Mouse (Mus musculus): Measurements from ENCODE around the gene Rom1. TPM values are rescaled to one million over a fixed set of nuclear protein-coding genes. Genes with fewer than 3 reads are reported as not detected.

The Rom1 gene
- polyA plus RNA-seq, 1 experiment from 2014 or later, result 1.7 TPM

DNA sequence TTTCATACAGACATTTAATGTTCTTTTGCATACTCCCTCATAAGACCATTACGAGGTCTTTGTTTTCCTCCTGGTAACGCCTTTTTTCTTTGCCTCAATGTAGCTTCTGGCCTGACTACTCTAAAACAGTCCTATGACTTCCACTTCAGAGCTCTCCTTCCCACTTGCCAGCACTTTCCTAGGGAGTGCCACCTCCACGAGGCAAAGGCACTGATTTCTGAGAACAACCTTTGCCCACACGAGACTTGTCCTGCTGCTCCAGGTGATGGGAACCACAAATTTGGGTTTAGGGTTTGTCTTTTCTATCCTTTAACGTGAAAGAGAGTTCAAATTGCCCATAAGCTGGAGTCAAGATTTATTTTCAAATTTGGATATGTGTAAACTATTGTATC is 37.0 kb upstream of the Rom1 start:
- DNase-seq (ENCODE audit: low spot score) (no peak), ATAC-seq (replicated peaks; ENCODE audit: low FRiP score) (no peak)
- H3K27me3 ChIP-seq (ENCODE audit: control insufficient read depth, insufficient read depth, low read length), result no peaks in the 10 kb centered on the region
- peaks cover 30% of the 10 kb centered on the region; the same call in 1 of the 2 replicates for H3K36me3 ChIP-seq (ENCODE audit: control insufficient read depth, insufficient read depth, low read length)
- 43% methylated on average over 5 of the region's 5 CpGs for WGBS
- peak overlapping the region; percentile 52 for H3K9ac ChIP-seq (ENCODE audit: low read length)
- peak overlapping the region; percentile 84 for H3K4me3 ChIP-seq (ENCODE audit: low read depth, low read length)
- H3K27ac ChIP-seq (ENCODE audit: low read depth, low read length), result peak overlapping the region; percentile 58
- H3K4me2 ChIP-seq (ENCODE audit: low read depth, low read length, severe bottlenecking), result peak overlapping the region; percentile 64
- H3K9me3 ChIP-seq (ENCODE audit: control insufficient read depth, low read length), result no peaks in the 10 kb centered on the region
- peaks cover 2% of the 10 kb centered on the region; the same call in 1 of the 2 replicates for H3K4me1 ChIP-seq (replicated peaks; ENCODE audit: control insufficient read depth, insufficient read depth, low read length)

DNA sequence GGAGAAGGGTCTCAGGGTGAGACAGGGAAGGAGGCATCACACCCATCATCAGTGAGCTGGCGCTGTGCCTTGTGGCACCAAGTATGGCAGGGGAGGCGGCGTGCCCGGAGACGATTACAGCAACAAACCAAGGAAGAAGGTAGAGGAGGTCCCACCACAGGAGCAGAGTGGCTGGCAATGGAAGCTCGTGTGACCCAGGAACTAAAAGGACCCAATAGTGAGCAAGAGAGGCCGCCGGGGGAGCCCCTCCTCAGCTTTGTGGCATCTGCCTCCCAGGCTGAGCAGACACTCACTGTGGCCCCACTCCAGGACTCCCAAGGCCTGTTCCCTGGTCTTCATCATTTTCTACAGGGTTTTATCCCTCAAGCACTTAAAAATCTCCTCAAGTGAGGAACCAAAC is 36.6 kb upstream of the Rom1 start:
- Histone ChIP-seq H3K4me1 (replicated peaks; ENCODE audit: control insufficient read depth, insufficient read depth, low read length) (peaks cover 2% of the 10 kb centered on the region; the same call in 1 of the 2 replicates), H3K4me2 (ENCODE audit: low read depth, low read length, severe bottlenecking) (peak overlapping the region; percentile 64; the same call in 1 of the 2 replicates), H3K27me3 (ENCODE audit: control insufficient read depth, insufficient read depth, low read length) (no peaks in the 10 kb centered on the region), H3K9me3 (ENCODE audit: control insufficient read depth, low read length) (no peaks in the 10 kb centered on the region), H3K27ac (ENCODE audit: low read depth, low read length) (peak overlapping the region; percentile 58; the same call in 1 of the 2 replicates), H3K9ac (ENCODE audit: low read length) (peak overlapping the region; percentile 52), H3K4me3 (ENCODE audit: low read depth, low read length) (peak overlapping the region; percentile 84; the same call in 1 of the 2 replicates), H3K36me3 (ENCODE audit: control insufficient read depth, insufficient read depth, low read length) (peaks cover 27% of the 10 kb centered on the region; the same call in 1 of the 2 replicates)
- ATAC-seq (replicated peaks; ENCODE audit: low FRiP score) (no peak), DNase-seq (ENCODE audit: low spot score) (no peak)
- WGBS, result 81% methylated on average over 8 of the region's 8 CpGs

GRCm38 (mm10) chr19:8965075-8965474 is 35.9 kb upstream of the Rom1 start:
- Histone ChIP-seq H3K36me3 (ENCODE audit: control insufficient read depth, insufficient read depth, low read length) (peaks cover 20% of the 10 kb centered on the region; the same call in 1 of the 2 replicates), H3K9ac (ENCODE audit: low read length) (no peak overlapping the region), H3K4me2 (ENCODE audit: low read depth, low read length, severe bottlenecking) (no peak overlapping the region), H3K4me3 (ENCODE audit: low read depth, low read length) (no peak overlapping the region), H3K9me3 (ENCODE audit: control insufficient read depth, low read length) (no peaks in the 10 kb centered on the region), H3K27me3 (ENCODE audit: control insufficient read depth, insufficient read depth, low read length) (no peaks in the 10 kb centered on the region), H3K27ac (ENCODE audit: low read depth, low read length) (no peak overlapping the region), H3K4me1 (replicated peaks; ENCODE audit: control insufficient read depth, insufficient read depth, low read length) (peaks cover 2% of the 10 kb centered on the region; the same call in 1 of the 2 replicates)
- DNase-seq (ENCODE audit: low spot score) (no peak), ATAC-seq (replicated peaks; ENCODE audit: low FRiP score) (no peak)
- WGBS, result 87% methylated on average over 11 of the region's 11 CpGs

DNA sequence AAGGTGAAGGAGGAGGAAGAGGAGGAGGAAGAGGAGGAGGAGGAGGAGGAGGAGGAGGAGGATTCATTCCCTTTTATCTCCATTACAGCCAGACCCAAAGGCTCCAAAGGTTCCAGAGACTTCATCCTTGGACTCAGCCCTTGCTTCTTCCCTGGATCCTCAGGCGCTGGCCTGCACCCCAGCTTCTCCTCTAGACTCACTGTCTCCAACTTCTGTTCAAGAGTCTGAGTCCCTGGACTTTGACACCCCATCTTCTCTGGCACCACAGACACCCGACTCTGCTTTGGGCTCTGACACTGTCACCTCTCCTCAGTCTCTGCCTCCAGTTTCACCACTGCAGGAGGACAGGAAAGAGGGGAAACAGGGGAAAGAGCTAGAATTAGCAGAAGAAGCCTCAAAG is 33.1 kb upstream of the Rom1 start:
- ATAC-seq (replicated peaks; ENCODE audit: low FRiP score), result no peak
- peaks cover 2% of the 10 kb centered on the region; the same call in 1 of the 2 replicates for H3K4me1 ChIP-seq (replicated peaks; ENCODE audit: control insufficient read depth, insufficient read depth, low read length)
- no peaks in the 10 kb centered on the region for H3K9me3 ChIP-seq (ENCODE audit: control insufficient read depth, low read length)
- no peak overlapping the region for H3K4me3 ChIP-seq (ENCODE audit: low read depth, low read length)
- DNase-seq (ENCODE audit: low spot score), result no peak
- H3K9ac ChIP-seq (ENCODE audit: low read length), result no peak overlapping the region
- H3K36me3 ChIP-seq (ENCODE audit: control insufficient read depth, insufficient read depth, low read length), result peaks cover 13% of the 10 kb centered on the region; the same call in 1 of the 2 replicates
- H3K4me2 ChIP-seq (ENCODE audit: low read depth, low read length, severe bottlenecking), result no peak overlapping the region
- H3K27ac ChIP-seq (ENCODE audit: low read depth, low read length), result no peak overlapping the region
- WGBS, result 89% methylated on average over 2 of the region's 2 CpGs
- no peaks in the 10 kb centered on the region for H3K27me3 ChIP-seq (ENCODE audit: control insufficient read depth, insufficient read depth, low read length)

DNA sequence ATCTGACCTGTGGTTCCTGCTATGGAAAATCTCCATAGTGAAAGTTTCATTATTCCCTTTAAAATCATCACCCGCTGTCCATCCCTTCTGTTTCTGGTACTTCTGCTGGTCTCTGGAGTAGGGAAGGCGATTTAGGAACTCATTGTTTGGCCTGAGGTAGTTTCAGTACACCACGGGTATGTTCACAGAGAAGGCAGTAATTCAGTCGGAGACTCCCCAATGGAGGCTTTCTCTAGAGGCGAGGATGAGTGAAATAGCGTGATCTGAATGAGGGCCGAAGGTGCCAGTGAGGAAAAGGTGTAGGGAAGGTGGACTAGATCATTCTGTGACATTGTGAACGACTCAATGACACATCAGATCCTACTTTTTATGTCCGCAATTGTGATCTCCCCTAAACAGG is 25.0 kb upstream of the Rom1 start:
- peaks cover 10% of the 10 kb centered on the region for H3K36me3 ChIP-seq (ENCODE audit: control insufficient read depth, insufficient read depth, low read length)
- no peaks in the 10 kb centered on the region for H3K9me3 ChIP-seq (ENCODE audit: control insufficient read depth, low read length)
- WGBS, result 4% methylated on average over 9 of the region's 9 CpGs
- H3K4me3 ChIP-seq (ENCODE audit: low read depth, low read length), result peak overlapping the region; percentile 86
- H3K4me2 ChIP-seq (ENCODE audit: low read depth, low read length, severe bottlenecking), result peak overlapping the region; percentile 88
- peaks cover 7% of the 10 kb centered on the region for H3K4me1 ChIP-seq (replicated peaks; ENCODE audit: control insufficient read depth, insufficient read depth, low read length)
- H3K9ac ChIP-seq (ENCODE audit: low read length), result peak overlapping the region; percentile 77
- DNase-seq (ENCODE audit: low spot score), result no peak
- H3K27me3 ChIP-seq (ENCODE audit: control insufficient read depth, insufficient read depth, low read length), result no peaks in the 10 kb centered on the region
- H3K27ac ChIP-seq (ENCODE audit: low read depth, low read length), result 0 out of 2 replicates have a peak overlapping the region, but pooled peaks have one; percentile 79
- no peak for ATAC-seq (replicated peaks; ENCODE audit: low FRiP score)

DNA sequence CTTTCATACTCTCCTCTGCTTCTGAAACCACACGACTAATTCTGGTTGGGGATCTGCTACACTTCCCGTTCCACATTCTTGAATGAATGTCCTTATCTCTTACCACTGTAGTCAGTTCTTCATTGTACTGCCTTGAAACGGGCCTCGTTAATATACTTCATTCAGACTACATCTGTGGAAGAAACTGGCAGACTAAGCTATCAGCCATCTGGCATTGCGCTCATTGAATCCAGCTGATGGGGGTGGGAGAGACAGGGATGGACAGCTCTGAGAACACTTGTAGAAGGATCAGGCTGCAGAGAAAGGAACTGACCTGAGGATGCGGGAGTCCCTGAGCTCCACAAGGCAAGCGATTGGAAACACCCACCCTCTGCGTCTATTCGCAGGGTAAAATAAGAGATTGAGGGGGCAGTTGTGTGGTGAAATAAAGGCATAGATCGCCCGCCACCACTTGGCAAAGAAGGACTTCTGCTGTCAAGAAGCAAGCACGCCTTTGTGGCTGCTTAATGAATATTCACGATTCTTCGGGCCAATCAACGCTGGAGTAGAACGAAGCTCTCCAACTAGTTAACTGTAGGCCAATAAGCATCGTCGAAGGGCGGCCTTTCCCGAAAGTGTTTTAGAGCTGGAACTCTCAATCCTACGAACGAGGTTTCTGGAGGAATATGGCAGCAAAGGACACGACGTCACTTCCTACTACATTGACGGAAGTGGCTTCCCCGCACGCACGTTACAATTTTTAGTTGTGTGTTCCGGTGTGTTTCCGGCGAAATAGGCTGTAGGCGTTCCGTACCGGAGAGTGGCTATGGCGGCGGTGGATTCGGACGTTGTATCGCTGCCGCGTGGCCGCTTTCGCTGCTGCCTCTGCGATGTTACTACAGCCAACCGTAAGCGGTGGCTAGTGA is 24.2 kb upstream of the Rom1 start, which contains the start of gene Tut1:
TSS of gene Tut1 (plus strand) at position 713 of the 905 bp plus-strand sequence.
- DNase-seq (ENCODE audit: low spot score), result peak; percentile 90
- no peaks in the 10 kb centered on the region for H3K27me3 ChIP-seq (ENCODE audit: control insufficient read depth, insufficient read depth, low read length)
- peak within 1 kb of the TSS; percentile 79 for H3K27ac ChIP-seq (ENCODE audit: low read depth, low read length)
- peak within 1 kb of the TSS; percentile 86 for H3K4me3 ChIP-seq (ENCODE audit: low read depth, low read length)
- peaks cover 17% of the 10 kb centered on the region for H3K36me3 ChIP-seq (ENCODE audit: control insufficient read depth, insufficient read depth, low read length)
- H3K4me2 ChIP-seq (ENCODE audit: low read depth, low read length, severe bottlenecking), result peak within 1 kb of the TSS; percentile 88
- no peaks in the 10 kb centered on the region for H3K9me3 ChIP-seq (ENCODE audit: control insufficient read depth, low read length)
- H3K4me1 ChIP-seq (replicated peaks; ENCODE audit: control insufficient read depth, insufficient read depth, low read length), result peaks cover 7% of the 10 kb centered on the region
- peak within 1 kb of the TSS; percentile 77 for H3K9ac ChIP-seq (ENCODE audit: low read length)
- peak; percentile 95 for ATAC-seq (replicated peaks; ENCODE audit: low FRiP score)
- 5% methylated on average over 46 of the region's 46 CpGs for WGBS

- H3K9ac ChIP-seq (ENCODE audit: low read length), result no peak overlapping the region
- no peak overlapping the region for H3K4me2 ChIP-seq (ENCODE audit: low read depth, low read length, severe bottlenecking)
- no peak overlapping the region for H3K4me3 ChIP-seq (ENCODE audit: low read depth, low read length)
- ATAC-seq (replicated peaks; ENCODE audit: low FRiP score) (no peak), DNase-seq (ENCODE audit: low spot score) (peak; percentile 54)
- H3K4me1 ChIP-seq (replicated peaks; ENCODE audit: control insufficient read depth, insufficient read depth, low read length), result peaks cover 7% of the 10 kb centered on the region
- H3K9me3 ChIP-seq (ENCODE audit: control insufficient read depth, low read length), result no peaks in the 10 kb centered on the region
- H3K27ac ChIP-seq (ENCODE audit: low read depth, low read length), result no peak overlapping the region; the same call in 1 of the 2 replicates
- no peaks in the 10 kb centered on the region for H3K27me3 ChIP-seq (ENCODE audit: control insufficient read depth, insufficient read depth, low read length)
- peaks cover 27% of the 10 kb centered on the region for H3K36me3 ChIP-seq (ENCODE audit: control insufficient read depth, insufficient read depth, low read length)
- 86% methylated on average over 9 of the region's 9 CpGs for WGBS
These were observed 23.1 kb upstream of the Rom1 start for GRCm38 (mm10) chr19:8952241-8952640.

DNA sequence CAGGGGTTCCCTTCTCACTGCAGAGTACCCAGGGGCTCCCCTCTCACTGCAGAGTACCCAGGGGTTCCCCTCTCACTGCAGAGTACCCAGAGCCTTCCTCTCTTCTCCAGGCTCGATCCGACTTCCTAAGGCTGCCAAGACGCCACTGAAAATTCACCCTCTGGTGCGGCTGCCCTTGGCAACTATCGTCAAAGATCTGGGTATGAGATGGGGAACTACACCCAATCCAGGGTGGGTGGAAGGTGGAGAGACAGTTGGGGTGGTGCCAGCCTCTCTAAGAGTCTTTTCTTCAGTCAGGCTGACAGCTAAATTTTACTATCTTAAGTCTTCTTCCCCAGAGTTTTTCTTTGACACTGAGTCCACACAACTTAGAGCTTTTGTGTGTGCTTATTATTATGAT is 21.0 kb upstream of the Rom1 start:
- Histone ChIP-seq H3K9me3 (ENCODE audit: control insufficient read depth, low read length) (no peaks in the 10 kb centered on the region), H3K4me3 (ENCODE audit: low read depth, low read length) (no peak overlapping the region), H3K9ac (ENCODE audit: low read length) (no peak overlapping the region), H3K27ac (ENCODE audit: low read depth, low read length) (no peak overlapping the region), H3K27me3 (ENCODE audit: control insufficient read depth, insufficient read depth, low read length) (no peaks in the 10 kb centered on the region), H3K4me1 (replicated peaks; ENCODE audit: control insufficient read depth, insufficient read depth, low read length) (peaks cover 7% of the 10 kb centered on the region), H3K36me3 (ENCODE audit: control insufficient read depth, insufficient read depth, low read length) (peaks cover 41% of the 10 kb centered on the region), H3K4me2 (ENCODE audit: low read depth, low read length, severe bottlenecking) (no peak overlapping the region)
- no peak for ATAC-seq (replicated peaks; ENCODE audit: low FRiP score)
- no peak for DNase-seq (ENCODE audit: low spot score)
- WGBS, result 95% methylated on average over 5 of the region's 5 CpGs

Data from forebrain, embryonic 11.5 days (tissue).